Mouse (Mus musculus) liver, adult 2 months (tissue): Measurements from ENCODE around the gene Olfr1394.

ENCODE experiments used
- CTCF ChIP-seq: fragments of 200-500 bp; IDR thresholded peaks from 2 replicates; pipeline ENCODE4 v1.5.1; 2011; ENCODE audit warnings: low read depth, low read length, control low read depth
- POLR2A ChIP-seq: fragments of 200-500 bp; IDR thresholded peaks from 2 replicates; pipeline ENCODE4 v1.6.1; 2011; ENCODE audit warnings: low read length, control low read depth; ENCODE audit not compliant: insufficient read depth; ENCODE audit errors: extremely low read depth

DNA sequence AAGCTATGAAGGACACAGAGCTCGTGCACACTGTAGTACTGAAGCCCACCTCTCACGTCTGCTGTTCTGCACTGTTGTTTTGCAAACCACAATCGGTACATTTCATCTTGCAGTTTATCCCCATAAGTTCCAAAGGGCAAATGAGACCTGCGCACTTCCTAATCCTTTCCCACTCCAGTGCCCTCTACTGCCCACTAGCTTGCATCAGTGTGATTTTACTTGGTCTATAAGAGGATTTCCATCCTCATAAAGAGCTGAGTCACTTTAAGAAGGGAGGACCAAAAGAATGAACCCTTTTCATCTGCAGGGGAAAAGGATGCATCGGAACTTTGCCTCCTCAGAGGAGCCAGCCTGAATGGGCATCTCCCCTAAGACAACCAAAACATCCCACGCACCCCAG is 32.3 kb downstream of the Olfr1394 start:
- TF ChIP-seq CTCF: no peak
- no peak for TF ChIP-seq POLR2A
